In genomic region chr17:30611221-30612074, GRCm38 (mm10) we compare ENCODE assay signal across 7 mouse cellular contexts. TPM values are rescaled to one million over a fixed set of nuclear protein-coding genes. Genes with fewer than 3 reads are reported as not detected.
DNase-seq lines count a peak whose midpoint lies in the region; ATAC-seq and TF ChIP-seq lines count a peak whose summit lies in the region.

No protein-coding gene starts in this region.

- peaks cover 29% of the 10 kb centered on the region for H3K4me1 ChIP-seq in intestine, embryonic 15.5 days (replicated peaks)

- no peak for TF ChIP-seq POLR2A in myocyte (IDR thresholded peaks at IDR 0.05; ENCODE audit: insufficient read length, low read depth)

- DNase-seq in spleen, adult 12 weeks (ENCODE audit: low spot score), result peak; percentile 21
- no peak for DNase-seq in spleen, adult 18-20 months
- DNase-seq in urinary bladder, postnatal 14 days (ENCODE audit: low spot score), result no peak

- no peaks in the 10 kb centered on the region for H3K27me3 ChIP-seq in intestine, embryonic 15.5 days (replicated peaks)
- H3K27me3 ChIP-seq in myocyte (ENCODE audit: control insufficient read depth, insufficient read depth, insufficient read length), result no peaks in the 10 kb centered on the region

- peak overlapping the region; percentile 56 for H3K4me2 ChIP-seq in intestine, embryonic 15.5 days (replicated peaks)
- H3K4me2 ChIP-seq in myocyte (ENCODE audit: low read depth), result peak overlapping the region; percentile 94

- H3K79me2 ChIP-seq in myocyte (ENCODE audit: control insufficient read depth, insufficient read depth), result peaks cover 52% of the 10 kb centered on the region

- no peaks in the 10 kb centered on the region for H3K36me3 ChIP-seq in intestine, embryonic 15.5 days
- H3K36me3 ChIP-seq in myocyte (ENCODE audit: control insufficient read depth, insufficient read depth), result peaks cover 7% of the 10 kb centered on the region

- H3ac ChIP-seq in myocyte (ENCODE audit: control insufficient read depth, insufficient read length), result peak overlapping the region; percentile 44

- peak; percentile 58 for ATAC-seq in erythroblast, adult 5-6 weeks (replicated peaks; ENCODE audit: low FRiP score, poor library complexity, severe bottlenecking)
- ATAC-seq in intestine, embryonic 15.5 days, result no peak
- no peak for ATAC-seq in cerebellum, adult (ENCODE audit: insufficient number of reproducible peaks, low FRiP score, low TSS enrichment)

- no peaks in the 10 kb centered on the region for H3K9me3 ChIP-seq in intestine, embryonic 15.5 days

- H3K9ac ChIP-seq in intestine, embryonic 15.5 days, result peak overlapping the region; percentile 87

- WGBS in intestine, embryonic 15.5 days, result 21% methylated on average over 18 of the region's 18 CpGs

- peak overlapping the region; percentile 76 for H3K4me3 ChIP-seq in intestine, embryonic 15.5 days (replicated peaks)
- H3K4me3 ChIP-seq in myocyte, result peak overlapping the region; percentile 70

- peak overlapping the region; percentile 85 for H3K27ac ChIP-seq in intestine, embryonic 15.5 days

TF ChIP-seq in myocyte, 11 proteins besides CTCF, POLR2A, EP300 and RAD21:
- TF ChIP-seq MYOD1 (IDR thresholded peaks at IDR 0.05; ENCODE audit: control insufficient read depth in 1 of 3, insufficient read length in 2 of 3, low read depth in 2 of 3) (no peak), REST (IDR thresholded peaks at IDR 0.05; ENCODE audit: insufficient read depth, insufficient read length) (no peak), SRF (IDR thresholded peaks at IDR 0.05; ENCODE audit: control insufficient read depth, insufficient read length, low read depth) (no peak), MYOG (IDR thresholded peaks at IDR 0.05; ENCODE audit: control insufficient read depth in 1 of 3, insufficient read depth in 1 of 3, insufficient read length in 2 of 3, low read depth in 2 of 3) (no peak), POLR2AphosphoS2 (IDR thresholded peaks at IDR 0.05; ENCODE audit: insufficient read length, low read depth) (no peak), MAX (IDR thresholded peaks at IDR 0.05; ENCODE audit: low read depth) (no peak), TCF3 (IDR thresholded peaks at IDR 0.05; ENCODE audit: insufficient read length, low read depth) (no peak), E2F4 (IDR thresholded peaks at IDR 0.05; ENCODE audit: insufficient read depth) (no peak), CEBPB (IDR thresholded peaks at IDR 0.05; ENCODE audit: insufficient read depth, poor library complexity, severe bottlenecking) (no peak), USF1 (IDR thresholded peaks at IDR 0.05; ENCODE audit: low read depth) (no peak), TCF12 (IDR thresholded peaks at IDR 0.05; ENCODE audit: insufficient read depth, poor library complexity, severe bottlenecking) (no peak)

RNA-seq across cellular contexts. Expression of gene Dnah8, which starts 12.7 kb away (rescaled TPM):
- 6.0 and 9.4 TPM in 2 replicates for total RNA-seq in erythroblast, adult 5-6 weeks (2015; ENCODE audit: low replicate concordance)
- total RNA-seq in erythroblast, adult 5-6 weeks (2017; ENCODE audit: low replicate concordance), result 9.3 and 12.0 TPM in 2 replicates
- 0.82 and 1.2 TPM in 2 replicates for polyA plus RNA-seq in intestine, embryonic 15.5 days (2015; fragmentation: Nextera tagmentation; extraction: Ambion mirVana)
- polyA plus RNA-seq in myocyte (2012; fragmentation: generic; extraction: Trizol), result 0.08 TPM

RNA-seq across cellular contexts. Expression of gene Glo1, which starts 15.2 kb away (rescaled TPM):
- 129 and 153 TPM in 2 replicates for total RNA-seq in erythroblast, adult 5-6 weeks (2015; ENCODE audit: low replicate concordance)
- 172 and 176 TPM in 2 replicates for total RNA-seq in erythroblast, adult 5-6 weeks (2017; ENCODE audit: low replicate concordance)
- 215 and 241 TPM in 2 replicates for polyA plus RNA-seq in intestine, embryonic 15.5 days (2015; fragmentation: Nextera tagmentation; extraction: Ambion mirVana)
- 181 TPM for polyA plus RNA-seq in myocyte (2012; fragmentation: generic; extraction: Trizol)

RNA-seq across cellular contexts. Expression of gene Btbd9, which starts 35.2 kb away (rescaled TPM):
- 6.5 and 9.2 TPM in 2 replicates for total RNA-seq in erythroblast, adult 5-6 weeks (2015; ENCODE audit: low replicate concordance)
- 2.4 and 6.3 TPM in 2 replicates for total RNA-seq in erythroblast, adult 5-6 weeks (2017; ENCODE audit: low replicate concordance)
- 52.8 and 53.1 TPM in 2 replicates for polyA plus RNA-seq in intestine, embryonic 15.5 days (2015; fragmentation: Nextera tagmentation; extraction: Ambion mirVana)
- 21.3 TPM for polyA plus RNA-seq in myocyte (2012; fragmentation: generic; extraction: Trizol)
